21 mouse cellular contexts compared by ENCODE assay signal in the genomic region with DNA sequence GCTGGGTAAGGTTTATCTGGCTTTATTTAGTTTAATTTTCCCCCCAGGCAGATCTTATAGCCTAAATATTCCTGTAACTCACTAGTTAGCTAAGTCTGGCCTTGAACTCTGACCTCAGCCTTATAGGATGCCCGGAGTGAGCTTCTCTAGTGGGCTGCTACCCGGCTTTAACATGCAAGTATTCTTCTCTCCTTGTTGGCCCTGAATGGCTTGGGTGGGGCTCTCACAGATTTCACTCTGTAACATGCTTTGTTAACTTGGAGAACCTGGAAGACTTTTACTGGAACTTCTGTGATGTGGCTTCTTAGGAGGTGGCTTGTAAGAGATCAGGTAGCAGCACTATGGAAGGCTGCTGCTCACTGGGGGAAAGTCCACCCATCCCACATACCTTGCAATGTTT.
DNase-seq lines count a peak whose midpoint lies in the region; ATAC-seq and TF ChIP-seq lines count a peak whose summit lies in the region.
"Had no signal": no experiment of that assay in that cellular context is flagged by ENCODE, and none has a peak within 500 bp of the region (broad histone marks: within the 10 kb centered on the region; RNA-seq: fewer than 3 reads in every experiment).

No protein-coding gene starts in this region.

- no peaks in the 10 kb centered on the region for H3K36me3 ChIP-seq in midbrain, embryonic 11.5 days (ENCODE audit: control insufficient read depth, insufficient read depth, low read length)
- no peaks in the 10 kb centered on the region for H3K36me3 ChIP-seq in midbrain, embryonic 15.5 days (replicated peaks)
- H3K36me3 ChIP-seq in stomach, postnatal 0 days (ENCODE audit: control insufficient read depth, insufficient read depth, low read length): no peaks in the 10 kb centered on the region
- H3K36me3 ChIP-seq: embryonic facial prominence, embryonic 10.5 days; embryonic facial prominence, embryonic 12.5 days; forebrain, embryonic 15.5 days had no signal

- no peak overlapping the region for H3K4me3 ChIP-seq in midbrain, embryonic 11.5 days (ENCODE audit: low read depth, low read length)
- no peak overlapping the region for H3K4me3 ChIP-seq in midbrain, embryonic 15.5 days
- H3K4me3 ChIP-seq in stomach, postnatal 0 days (ENCODE audit: low read depth, low read length): no peak overlapping the region
- H3K4me3 ChIP-seq: embryonic facial prominence, embryonic 10.5 days; embryonic facial prominence, embryonic 12.5 days; forebrain, embryonic 13.5 days; forebrain, embryonic 15.5 days had no signal

- no peak for ATAC-seq in midbrain, embryonic 11.5 days (ENCODE audit: low FRiP score)
- no peak for ATAC-seq in midbrain, embryonic 15.5 days (replicated peaks)
- ATAC-seq in stomach, postnatal 0 days (ENCODE audit: low FRiP score, low TSS enrichment): no peak
- ATAC-seq: CD4-positive, CD25-positive, alpha-beta regulatory T cell, adult 4 months; forebrain, embryonic 13.5 days; forebrain, embryonic 15.5 days; forebrain, postnatal 0 days had no signal

- peaks cover 5% of the 10 kb centered on the region for H3K4me1 ChIP-seq in midbrain, embryonic 11.5 days (ENCODE audit: control insufficient read depth, insufficient read depth, low read length)
- peaks cover 5% of the 10 kb centered on the region for H3K4me1 ChIP-seq in midbrain, embryonic 15.5 days
- H3K4me1 ChIP-seq in stomach, postnatal 0 days (replicated peaks; ENCODE audit: control insufficient read depth, insufficient read depth): no peaks in the 10 kb centered on the region

- H3K4me2 ChIP-seq in midbrain, embryonic 11.5 days: no peak overlapping the region
- no peak overlapping the region for H3K4me2 ChIP-seq in midbrain, embryonic 15.5 days
- H3K4me2 ChIP-seq in stomach, postnatal 0 days (replicated peaks; ENCODE audit: low read depth): no peak overlapping the region
- H3K4me2 ChIP-seq: embryonic facial prominence, embryonic 12.5 days; forebrain, embryonic 13.5 days; forebrain, embryonic 15.5 days had no signal

- H3K27me3 ChIP-seq in midbrain, embryonic 11.5 days (ENCODE audit: control insufficient read depth, insufficient read depth, low read length): no peaks in the 10 kb centered on the region
- H3K27me3 ChIP-seq in midbrain, embryonic 15.5 days (replicated peaks): no peaks in the 10 kb centered on the region
- H3K27me3 ChIP-seq in stomach, postnatal 0 days (ENCODE audit: control insufficient read depth, insufficient read depth, low read length): no peaks in the 10 kb centered on the region
- H3K27me3 ChIP-seq: embryonic facial prominence, embryonic 12.5 days; forebrain, embryonic 13.5 days; forebrain, embryonic 15.5 days had no signal

- TF ChIP-seq EP300 in stomach, postnatal 0 days (optimal IDR thresholded peaks at IDR 0.05): peak; percentile 35

- TF ChIP-seq CTCF in stomach, postnatal 0 days (IDR thresholded peaks at IDR 0.05; ENCODE audit: low read depth): no peak

- no peak overlapping the region for H3K27ac ChIP-seq in midbrain, embryonic 11.5 days (ENCODE audit: low read depth, low read length)
- H3K27ac ChIP-seq in midbrain, embryonic 15.5 days: no peak overlapping the region
- peak overlapping the region; percentile 53 for H3K27ac ChIP-seq in stomach, postnatal 0 days (replicated peaks)
- H3K27ac ChIP-seq: embryonic facial prominence, embryonic 10.5 days; embryonic facial prominence, embryonic 12.5 days; forebrain, embryonic 13.5 days; forebrain, embryonic 15.5 days had no signal

- no peak overlapping the region for H3K9ac ChIP-seq in midbrain, embryonic 11.5 days (ENCODE audit: low read length)
- H3K9ac ChIP-seq in midbrain, embryonic 15.5 days: no peak overlapping the region
- H3K9ac ChIP-seq in stomach, postnatal 0 days (ENCODE audit: low read length): no peak overlapping the region
- H3K9ac ChIP-seq: embryonic facial prominence, embryonic 12.5 days; forebrain, embryonic 13.5 days; forebrain, embryonic 15.5 days; forebrain, postnatal 0 days had no signal

- 87% methylated on average over 2 of the region's 2 CpGs for WGBS in midbrain, embryonic 11.5 days
- WGBS in midbrain, embryonic 15.5 days: 80% methylated on average over 2 of the region's 2 CpGs
- WGBS in stomach, postnatal 0 days: 53% methylated on average over 2 of the region's 2 CpGs

- DNase-seq in midbrain, embryonic 11.5 days (ENCODE audit: low spot score, missing footprints): peak; percentile 6
- peak; percentile 75 for DNase-seq in ZHBTc4 (ENCODE audit: low read depth, low spot score)
- DNase-seq in stomach, postnatal 0 days (ENCODE audit: low spot score): no peak
- no peak for DNase-seq in cerebellum, postnatal 14 days
- DNase-seq in layer of hippocampus, adult 18-20 months (ENCODE audit: low spot score in 2 of 2): no peak
- DNase-seq: adrenal gland, adult 2 months; adrenal gland, postnatal 10 days; adrenal gland, postnatal 25 days; B cell, adult 2 months; cerebellum, adult 11 months; cerebellum, adult 18-20 months; cerebellum, adult 8-10 months; cerebellum, adult 9-11 months; cerebellum, postnatal 25 days; forebrain, postnatal 0 days had no signal

- H3K9me3 ChIP-seq in midbrain, embryonic 11.5 days (ENCODE audit: control insufficient read depth, low read length): no peaks in the 10 kb centered on the region
- H3K9me3 ChIP-seq in midbrain, embryonic 15.5 days: no peaks in the 10 kb centered on the region
- H3K9me3 ChIP-seq in stomach, postnatal 0 days (ENCODE audit: control insufficient read depth, low read length): no peaks in the 10 kb centered on the region
- H3K9me3 ChIP-seq: embryonic facial prominence, embryonic 10.5 days; embryonic facial prominence, embryonic 12.5 days; forebrain, embryonic 13.5 days; forebrain, embryonic 15.5 days had no signal

Comparison
In these comparisons a context has a peak if more than half of its experiments do, and no peak if none do; other contexts are left out.
1. DNase-seq: peak in midbrain, embryonic 11.5 days (single experiment) and ZHBTc4 (single experiment); none in stomach, postnatal 0 days (single experiment), cerebellum, postnatal 14 days (0 of 2) and layer of hippocampus, adult 18-20 months (0 of 2).